Mouse (Mus musculus) MEL (cell line): ENCODE measurements around the gene Mavs. TPM values are rescaled to one million over a fixed set of nuclear protein-coding genes. Genes with fewer than 3 reads are reported as not detected.

Source experiments
- DNase-seq: peaks from one replicate; pipeline ENCODE4 v3.0.0; 2011; ENCODE audit warnings: low read depth, low spot score
- H3K27ac ChIP-seq: 2 replicates; pipeline ENCODE4 v1.5.1; 2012; ENCODE audit warnings: low read depth, mild to moderate bottlenecking, control low read depth, low read length, moderate library complexity; ENCODE audit not compliant: control insufficient read depth
- H3K27me3 ChIP-seq, 2 experiments: fragments of 150-350 bp in 1 of 2; sonication (generic) in 1 of 2; 2 replicates each; pipeline ENCODE4 v1.6.1; 2012; ENCODE audit warnings: low read length in 2 of 2, mild to moderate bottlenecking in 2 of 2, improper control_type of control experiment in 1 of 2, moderate library complexity in 1 of 2; ENCODE audit not compliant: insufficient read depth in 2 of 2, control insufficient read depth in 1 of 2
- H3K36me3 ChIP-seq, 2 experiments: 2 replicates each; pipeline ENCODE4 v1.6.1; 2012 to 2014; ENCODE audit warnings: low read length in 2 of 2, improper control_type of control experiment in 1 of 2, inconsistent platforms in 1 of 2, mild to moderate bottlenecking in 1 of 2; ENCODE audit not compliant: insufficient read depth in 2 of 2, control insufficient read depth in 1 of 2
- H3K4me1 ChIP-seq, 2 experiments: fragments of 150-350 bp in 1 of 2; sonication (generic) in 1 of 2; 2 replicates each; pipeline ENCODE4 v1.6.1; 2012; ENCODE audit warnings: low read length in 2 of 2, improper control_type of control experiment in 1 of 2, mild to moderate bottlenecking in 1 of 2; ENCODE audit not compliant: insufficient read depth in 2 of 2, control insufficient read depth in 1 of 2
- H3K4me3 ChIP-seq, 2 experiments: fragments of 150-350 bp in 1 of 2; sonication (generic) in 1 of 2; 2 replicates each; pipeline ENCODE4 v1.5.1; 2012; ENCODE audit warnings: low read depth in 2 of 2, low read length in 2 of 2, mild to moderate bottlenecking in 2 of 2, moderate library complexity in 2 of 2, control low read depth in 1 of 2, improper control_type of control experiment in 1 of 2; ENCODE audit not compliant: control insufficient read depth in 1 of 2, insufficient read depth in 1 of 2
- H3K79me2 ChIP-seq: 2 replicates; pipeline ENCODE4 v1.6.1; 2012; ENCODE audit warnings: mild to moderate bottlenecking, low read length, moderate library complexity; ENCODE audit not compliant: control insufficient read depth, poor library complexity, insufficient read depth
- H3K9ac ChIP-seq: 2 replicates; pipeline ENCODE4 v1.6.1; 2012; ENCODE audit warnings: low read depth, mild to moderate bottlenecking, control low read depth, low read length, moderate library complexity; ENCODE audit not compliant: control insufficient read depth, poor library complexity, severe bottlenecking
- H3K9me3 ChIP-seq: fragments of 150-350 bp; sonication (generic); replicated peaks from 2 replicates; pipeline ENCODE4 v1.6.1; 2012; ENCODE audit warnings: mild to moderate bottlenecking, low read length, improper control_type of control experiment, moderate library complexity; ENCODE audit not compliant: insufficient read depth
- BHLHE40 ChIP-seq: IDR thresholded peaks from 2 replicates; pipeline ENCODE4 v1.6.1; 2012; ENCODE audit warnings: low read depth, mild to moderate bottlenecking, inconsistent platforms, low read length, improper control_type of control experiment, borderline replicate concordance
- CHD1 ChIP-seq: IDR thresholded peaks from 2 replicates; pipeline ENCODE4 v1.6.1; 2012; ENCODE audit warnings: low read depth, mild to moderate bottlenecking, inconsistent platforms, low read length, improper control_type of control experiment
- CTCF ChIP-seq, 3 experiments: IDR thresholded peaks in 2 of 3; conservative IDR thresholded peaks in 1 of 3; 2 replicates each; pipeline ENCODE4 v1.5.1; 2011 to 2012; ENCODE audit warnings: low read length in 3 of 3, low read depth in 2 of 3, mild to moderate bottlenecking in 2 of 3, improper control_type of control experiment in 1 of 3, inconsistent platforms in 1 of 3, mixed read lengths in 1 of 3, moderate library complexity in 1 of 3; ENCODE audit not compliant: control insufficient read depth in 1 of 3, insufficient read depth in 1 of 3, poor library complexity in 1 of 3, severe bottlenecking in 1 of 3
- E2F4 ChIP-seq: IDR thresholded peaks from 2 replicates; pipeline ENCODE4 v1.6.1; 2011; ENCODE audit warnings: low read depth, low read length, improper control_type of control experiment, borderline replicate concordance
- ETS1 ChIP-seq: IDR thresholded peaks from 2 replicates; pipeline ENCODE4 v1.6.1; 2012; ENCODE audit warnings: low read depth, mild to moderate bottlenecking, inconsistent platforms, low read length, improper control_type of control experiment, moderate library complexity
- HCFC1 ChIP-seq: IDR thresholded peaks from 2 replicates; pipeline ENCODE4 v1.6.1; 2012; ENCODE audit warnings: low read depth, mild to moderate bottlenecking, inconsistent platforms, low read length, improper control_type of control experiment, moderate library complexity
- KAT2A ChIP-seq: conservative IDR thresholded peaks from 2 replicates; pipeline ENCODE4 v1.6.1; 2012; ENCODE audit warnings: low read depth, low read length, improper control_type of control experiment, inconsistent platforms
- MAX ChIP-seq: IDR thresholded peaks from 2 replicates; pipeline ENCODE4 v1.6.1; 2011; ENCODE audit warnings: low read length, improper control_type of control experiment
- MEF2A ChIP-seq: IDR thresholded peaks from 2 replicates; pipeline ENCODE4 v1.6.1; 2014; ENCODE audit warnings: low read depth, mild to moderate bottlenecking, inconsistent platforms, low read length, improper control_type of control experiment; ENCODE audit not compliant: poor library complexity, insufficient replicate concordance, severe bottlenecking; ENCODE audit errors: extremely low read depth
- MYC ChIP-seq: IDR thresholded peaks from 2 replicates; pipeline ENCODE4 v1.6.1; 2011; ENCODE audit warnings: low read depth, mild to moderate bottlenecking, low read length, improper control_type of control experiment, moderate library complexity
- NELFE ChIP-seq: IDR thresholded peaks from 2 replicates; pipeline ENCODE4 v1.6.1; 2011; ENCODE audit warnings: low read depth, low read length, improper control_type of control experiment
- NRF1 ChIP-seq: IDR thresholded peaks from 2 replicates; pipeline ENCODE4 v1.6.1; 2014; ENCODE audit warnings: low read depth, mild to moderate bottlenecking, inconsistent platforms, low read length, improper control_type of control experiment, moderate library complexity; ENCODE audit not compliant: poor library complexity, insufficient read depth, severe bottlenecking
- POLR2AphosphoS5 ChIP-seq: IDR thresholded peaks from 2 replicates; pipeline ENCODE4 v1.6.1; 2012; ENCODE audit warnings: low read depth, borderline replicate concordance, mild to moderate bottlenecking, inconsistent platforms, low read length, moderate library complexity, mixed read lengths
- TAL1 ChIP-seq: IDR thresholded peaks from 2 replicates; pipeline ENCODE4 v1.6.1; 2012; ENCODE audit warnings: mild to moderate bottlenecking, inconsistent platforms, low read length, moderate library complexity, mixed read lengths
- TBP ChIP-seq: IDR thresholded peaks from 2 replicates; pipeline ENCODE4 v1.8.0; 2011; ENCODE audit warnings: low read depth, low read length, improper control_type of control experiment
- TCF12 ChIP-seq: IDR thresholded peaks from 2 replicates; pipeline ENCODE4 v1.6.1; 2014; ENCODE audit warnings: low read depth, mild to moderate bottlenecking, inconsistent platforms, low read length, improper control_type of control experiment, moderate library complexity
- USF1 ChIP-seq: IDR thresholded peaks from 2 replicates; pipeline ENCODE4 v1.6.1; 2014; ENCODE audit warnings: low read depth, mild to moderate bottlenecking, inconsistent platforms, low read length, improper control_type of control experiment, moderate library complexity
- USF2 ChIP-seq, 2 experiments: IDR thresholded peaks; 2 replicates each; pipeline ENCODE4 v1.6.1; 2011 to 2012; ENCODE audit warnings: improper control_type of control experiment in 2 of 2, low read length in 2 of 2, borderline replicate concordance in 1 of 2, inconsistent platforms in 1 of 2, low read depth in 1 of 2, mild to moderate bottlenecking in 1 of 2; ENCODE audit not compliant: insufficient read depth in 1 of 2
- ZMIZ1 ChIP-seq: IDR thresholded peaks from 2 replicates; pipeline ENCODE4 v1.6.1; 2012; ENCODE audit warnings: low read depth, mild to moderate bottlenecking, inconsistent platforms, low read length, improper control_type of control experiment, moderate library complexity
- polyA plus RNA-seq, 2 experiments: library from polyadenylated mRNA; stranded (reverse) in 1 of 2; unstranded in 1 of 2; fragments of >175 nt in 1 of 2; fragments of >200 nt in 1 of 2; gene quantifications; 2 replicates each; pipeline versions ENCODE4 v1.2.1 to v1.2.4; 2012; ENCODE audit warnings: low replicate concordance in 2 of 2, low read depth in 1 of 2; ENCODE audit not compliant: insufficient read length in 2 of 2, insufficient read depth in 1 of 2, missing spikeins in 1 of 2
- total RNA-seq: library from RNA; depleted of rRNA; stranded (reverse); fragments of 300-350 nt; gene quantifications from 2 replicates; pipeline ENCODE4 v1.2.3, GENCODE M21; 2012

The Mavs gene
- total and polyA plus RNA-seq, 3 experiments = 21.3 to 32.1 TPM; not detected in 1

DNA sequence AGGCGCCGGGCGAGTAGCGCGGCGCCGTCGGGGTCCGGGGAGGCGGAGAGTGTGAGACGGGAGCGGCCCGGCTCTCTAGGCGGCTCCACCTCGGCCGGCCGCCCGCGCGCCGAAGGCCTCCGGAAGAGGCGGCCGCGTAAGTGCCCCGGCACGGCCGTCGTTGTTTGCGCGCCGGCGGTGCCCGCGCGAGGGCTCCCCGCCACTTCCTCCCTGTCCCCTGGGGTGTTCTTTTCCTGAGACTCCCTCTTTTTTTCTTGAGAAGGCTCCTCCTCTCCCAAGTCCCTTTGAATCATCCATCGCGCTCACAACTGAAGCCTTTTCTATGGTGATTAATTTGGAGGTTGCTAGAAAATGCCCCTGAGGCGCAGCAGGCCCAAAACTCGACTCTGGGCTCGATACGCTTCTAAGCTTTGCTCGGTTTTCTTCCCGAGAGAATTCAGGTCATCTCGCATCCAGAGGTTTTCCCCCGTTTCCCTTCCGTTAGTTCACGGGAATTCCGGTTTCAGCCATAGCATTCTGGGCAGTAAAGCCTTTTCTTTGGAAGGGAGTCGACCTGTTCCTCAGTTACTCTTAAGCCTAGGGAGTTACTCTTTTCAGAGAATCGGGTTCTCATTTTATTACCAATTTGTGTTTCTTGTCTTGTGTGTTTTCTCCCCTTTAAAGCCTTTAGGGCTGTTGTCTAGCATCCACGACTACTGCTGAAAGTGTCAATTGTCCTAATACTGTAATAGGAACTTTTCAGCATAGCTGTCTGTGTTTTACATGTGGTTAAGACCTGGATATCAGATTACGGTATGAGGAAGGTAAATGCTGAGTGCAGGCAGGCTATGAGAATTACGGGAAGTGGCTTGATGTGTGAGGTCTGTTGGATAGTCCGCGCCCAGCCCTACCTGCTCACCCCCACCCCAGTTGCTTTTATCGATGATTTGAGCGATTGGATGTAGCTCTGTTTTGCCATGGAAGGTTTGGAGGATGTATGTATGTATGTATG, 29.1 kb downstream of the Mavs start (continued):
- TF ChIP-seq KAT2A (no peak), MAX (0 out of 2 replicates have a peak, but pooled peaks have one; percentile 28), NRF1 (no peak), MYC (peak; percentile 93), BHLHE40 (no peak), TCF12 (no peak), USF2 (IDR thresholded peaks at IDR 0.05; ENCODE audit: borderline replicate concordance in 1 of 2, insufficient read depth in 1 of 2, low read depth in 1 of 2, low read length in 2 of 2) (no peak), HCFC1 (0 out of 2 replicates have a peak, but pooled peaks have one; percentile 15)
- TF ChIP-seq, all 39 proteins: peak for 12

DNA sequence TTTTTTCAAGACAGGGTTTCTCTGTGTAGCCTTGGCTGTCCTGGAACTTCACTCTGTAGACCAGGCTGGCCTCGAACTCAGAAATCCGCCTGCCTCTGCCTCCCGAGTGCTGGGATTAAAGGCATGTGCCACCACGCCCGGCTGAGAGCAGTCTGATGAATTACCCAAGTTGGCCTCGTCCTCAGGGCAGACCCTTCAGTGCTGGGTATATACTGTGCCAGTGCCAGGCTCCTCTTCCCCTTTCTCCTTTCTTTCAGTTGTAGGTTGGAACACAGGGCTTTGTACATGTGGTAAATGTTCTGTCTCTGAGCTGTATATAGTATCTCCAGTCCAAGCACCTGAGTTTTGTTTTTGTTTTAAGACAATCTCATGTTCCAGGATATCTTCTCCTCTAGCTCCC, 30.2 kb downstream of the Mavs start:
- peaks cover 0 to 31% of the 10 kb centered on the region in 2 experiments; a peak in 2 of 4 replicates for H3K36me3 ChIP-seq
- peak overlapping the region; percentile 51 for H3K9ac ChIP-seq
- no peaks in the 10 kb centered on the region for H3K27me3 ChIP-seq
- peaks cover 11 to 34% of the 10 kb centered on the region in 2 experiments for H3K4me1 ChIP-seq
- TF ChIP-seq ZMIZ1 = no peak
- TF ChIP-seq USF1 = no peak
- no peak for TF ChIP-seq POLR2AphosphoS5
- no peak for TF ChIP-seq CTCF (IDR thresholded peaks at IDR 0.05 in 2 of 3, conservative IDR thresholded peaks at IDR 0.05 in 1 of 3; ENCODE audit: control insufficient read depth in 1 of 3, insufficient read depth in 1 of 3, low read depth in 2 of 3, low read length in 3 of 3, poor library complexity in 1 of 3, severe bottlenecking in 1 of 3)
- TF ChIP-seq CHD1 = no peak
- no peak for TF ChIP-seq TAL1
- no peak for TF ChIP-seq E2F4
- no peak for TF ChIP-seq NELFE
- TF ChIP-seq MEF2A = no peak
- no peak for TF ChIP-seq USF2 (IDR thresholded peaks at IDR 0.05; ENCODE audit: borderline replicate concordance in 1 of 2, insufficient read depth in 1 of 2, low read depth in 1 of 2, low read length in 2 of 2)
- TF ChIP-seq TBP = no peak
- no peak for TF ChIP-seq ETS1
- peak overlapping the region; percentile 31; the same call in 1 of the 2 replicates for H3K27ac ChIP-seq
- peaks cover 31% of the 10 kb centered on the region for H3K79me2 ChIP-seq
- peak overlapping the region; percentile 77 to 83 for H3K4me3 ChIP-seq
- H3K9me3 ChIP-seq = no peaks in the 10 kb centered on the region
- peak; percentile 50 for DNase-seq
